Mouse (Mus musculus) kidney, postnatal 14 days (tissue): Measurements from ENCODE around the gene Kalrn.

Experiments used
- DNase-seq: peaks from one replicate; pipeline ENCODE4 v3.0.0; 2022; ENCODE audit warnings: mixed read lengths

Gene Kalrn

DNA sequence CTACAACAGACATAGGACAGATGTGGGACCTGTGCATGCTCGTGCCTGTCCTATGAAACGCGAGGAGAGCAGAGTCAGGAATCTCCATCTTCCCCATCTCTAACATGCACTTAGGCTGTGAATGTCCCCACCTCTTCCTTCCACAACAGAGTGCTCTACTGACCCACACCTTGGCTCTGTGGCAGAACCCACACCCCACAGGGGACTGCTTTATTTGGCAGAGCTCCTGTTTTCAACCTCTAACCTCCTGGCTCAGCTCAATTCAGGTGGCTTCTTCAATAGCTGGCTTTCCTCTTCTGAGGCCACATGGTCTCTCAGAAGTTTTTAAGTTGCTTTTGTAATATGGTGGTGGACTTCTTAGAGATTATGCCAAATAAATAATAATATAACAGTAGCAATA, 567.3 kb downstream of the Kalrn start:
- no peak for DNase-seq

DNA sequence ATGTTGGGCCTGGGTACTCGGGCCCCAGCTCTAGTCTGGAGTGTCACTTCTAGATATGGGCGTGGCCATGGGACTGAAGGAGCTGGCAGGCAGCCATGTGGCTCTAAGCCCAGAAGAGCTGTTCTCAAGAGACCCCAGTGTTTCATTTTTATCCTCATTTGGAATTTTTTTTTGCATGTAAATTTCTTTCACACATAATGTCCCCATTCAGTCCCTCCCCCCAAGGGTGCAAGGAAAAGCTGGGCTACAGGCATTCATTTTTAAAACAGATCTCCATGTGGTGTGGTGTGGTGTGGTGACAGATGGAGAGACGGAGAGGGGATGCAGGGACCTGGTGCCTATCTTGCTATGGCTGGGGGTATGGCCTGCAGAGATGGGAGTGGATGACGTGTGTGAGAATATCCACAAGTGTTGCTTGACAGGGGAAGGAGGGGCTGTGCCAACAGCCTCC, 569.2 kb downstream of the Kalrn start:
- peak; percentile 55 for DNase-seq

DNA sequence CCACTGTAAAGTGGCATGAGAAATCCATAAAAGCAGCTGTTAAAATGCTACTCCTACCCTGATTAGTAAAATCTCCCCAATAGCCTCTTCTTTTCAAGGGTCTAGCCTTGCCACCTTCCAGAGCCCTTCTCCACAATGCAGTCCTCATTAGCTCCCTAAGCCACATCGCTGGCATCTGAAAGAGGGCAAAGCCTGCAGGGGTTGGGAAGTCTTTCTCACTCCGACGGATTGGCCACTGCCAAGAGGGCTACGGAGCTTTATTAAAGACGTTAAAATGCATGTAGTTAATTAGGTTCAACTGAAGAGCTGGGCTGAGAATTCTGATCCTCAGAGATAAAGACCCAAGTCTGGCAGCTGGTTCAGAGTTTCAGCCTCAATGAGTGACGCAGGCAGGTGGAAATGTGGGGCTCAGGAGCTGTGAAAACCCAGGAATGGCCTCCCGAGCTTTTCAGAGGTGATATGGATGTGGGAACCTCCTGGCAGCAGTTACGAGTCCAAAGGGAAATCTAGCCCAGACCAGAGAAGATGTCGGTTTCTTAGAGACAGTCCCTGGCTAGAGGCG, 569.7 kb downstream of the Kalrn start:
- no peak for DNase-seq

DNA sequence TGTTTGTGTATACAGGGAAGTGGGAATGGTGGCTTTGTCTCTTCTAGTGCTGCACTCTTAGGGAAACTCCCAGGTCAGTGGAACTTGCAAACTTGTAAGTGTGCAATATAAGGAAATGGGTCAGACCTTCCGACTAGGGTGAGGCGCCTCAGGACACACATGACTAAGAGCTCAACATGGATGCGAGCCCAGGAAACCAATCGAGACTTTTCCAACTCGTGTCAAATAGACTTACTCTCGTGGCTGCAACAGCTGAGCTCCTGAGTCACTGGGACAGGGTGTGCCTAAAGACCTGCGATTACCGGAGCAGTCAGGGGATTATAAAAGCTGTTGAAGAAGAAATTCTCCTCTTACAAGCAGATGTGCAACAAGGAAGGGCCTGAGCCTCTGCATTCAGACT, 572.6 kb downstream of the Kalrn start:
- DNase-seq: no peak

DNA sequence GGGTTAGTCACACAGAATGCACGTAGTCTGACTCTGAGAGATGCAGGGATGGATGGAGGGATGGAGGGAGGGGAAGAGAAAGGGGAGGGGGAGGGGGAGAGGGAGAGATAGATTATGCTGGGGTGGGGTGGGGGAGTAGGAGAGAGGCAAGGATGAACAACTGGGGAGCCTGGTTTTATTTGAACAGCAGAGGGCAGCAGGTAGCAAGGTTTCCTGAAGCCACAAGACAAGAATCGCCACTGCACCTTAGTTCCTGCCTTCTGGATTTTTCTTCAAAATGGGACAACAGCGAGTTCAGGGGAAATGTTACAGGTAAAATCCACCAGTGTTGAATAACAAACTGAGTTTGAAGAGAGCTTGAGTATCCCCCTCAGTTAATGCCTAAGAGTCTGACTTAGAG, 573.9 kb downstream of the Kalrn start:
- DNase-seq: peak; percentile 65

DNA sequence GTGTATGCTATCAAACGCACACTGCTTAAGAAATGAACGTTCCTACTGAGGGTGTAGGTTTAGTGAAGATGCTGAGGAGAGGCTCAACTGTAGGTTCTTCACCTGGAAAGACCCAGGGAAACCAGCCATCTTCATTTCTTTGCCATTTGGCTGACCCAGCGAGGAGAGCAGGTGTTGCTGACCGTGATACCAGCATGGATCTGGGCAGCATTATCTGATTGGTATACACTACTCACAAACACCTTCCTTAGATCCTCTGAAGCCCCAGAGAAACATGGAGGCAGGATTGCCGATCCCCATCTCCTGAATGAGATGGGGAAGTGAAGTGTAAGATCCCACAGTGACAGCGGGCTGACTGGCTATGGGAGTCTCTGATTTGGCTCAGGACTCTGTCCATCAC, 575.3 kb downstream of the Kalrn start:
- no peak for DNase-seq

DNA sequence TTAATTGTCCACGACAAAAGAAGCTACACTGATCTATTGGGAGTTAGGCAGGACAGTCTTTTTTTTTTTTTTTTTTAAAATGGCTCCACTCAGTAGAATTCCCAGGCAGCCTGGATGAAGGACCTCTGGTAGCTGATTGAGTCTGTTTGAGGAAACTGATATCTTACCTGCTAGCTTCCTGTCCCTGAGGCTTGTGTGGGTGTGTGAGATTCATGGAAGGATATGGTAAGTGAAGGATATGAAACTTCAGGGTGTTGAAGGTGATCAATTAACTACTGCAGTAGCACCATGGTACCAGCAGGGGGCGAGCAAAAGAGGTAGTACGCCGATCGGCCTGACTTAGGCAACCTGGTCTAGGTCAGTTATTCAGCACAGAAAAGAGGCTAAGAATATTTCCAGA, 577.3 kb downstream of the Kalrn start:
- DNase-seq: peak; percentile 67

DNA sequence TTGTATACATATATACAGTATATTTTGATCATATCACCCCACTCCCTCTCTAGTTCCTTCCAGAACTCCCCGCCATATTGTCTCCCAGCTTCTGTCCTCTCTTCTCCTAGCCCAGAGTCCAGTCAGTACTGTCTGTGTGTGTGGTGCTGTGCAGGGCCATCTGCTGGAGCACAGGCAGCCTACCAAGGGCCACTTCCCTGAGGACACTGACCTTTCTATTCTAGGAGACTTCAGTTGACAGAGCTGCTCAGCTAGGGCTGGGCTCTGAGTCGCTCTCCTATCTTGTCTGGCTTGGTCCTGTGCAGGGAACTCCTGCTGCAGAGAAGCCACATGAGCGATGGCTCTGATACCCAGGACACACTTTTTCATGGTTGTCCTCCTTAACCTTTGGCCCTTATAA, 577.8 kb downstream of the Kalrn start:
- DNase-seq: no peak

DNA sequence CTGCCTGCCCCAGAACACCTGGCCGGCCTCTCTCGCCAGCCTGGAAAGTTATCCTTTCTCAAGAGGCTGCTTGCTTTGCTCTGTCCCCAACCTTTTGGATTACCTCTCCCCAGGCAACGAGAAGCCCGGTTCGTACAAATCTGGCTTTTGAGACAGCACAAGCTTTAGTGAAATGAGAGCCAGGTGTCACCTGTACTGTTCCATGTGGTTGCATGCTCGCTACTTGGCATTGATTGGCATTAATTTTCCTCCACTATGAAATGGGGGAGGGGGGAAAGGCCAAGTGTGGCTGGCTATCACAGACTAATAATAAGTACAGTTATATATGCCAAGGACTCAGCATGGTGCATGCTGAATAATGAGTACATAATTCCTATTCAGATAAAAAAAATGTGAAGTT, 579.0 kb downstream of the Kalrn start:
- DNase-seq: no peak

DNA sequence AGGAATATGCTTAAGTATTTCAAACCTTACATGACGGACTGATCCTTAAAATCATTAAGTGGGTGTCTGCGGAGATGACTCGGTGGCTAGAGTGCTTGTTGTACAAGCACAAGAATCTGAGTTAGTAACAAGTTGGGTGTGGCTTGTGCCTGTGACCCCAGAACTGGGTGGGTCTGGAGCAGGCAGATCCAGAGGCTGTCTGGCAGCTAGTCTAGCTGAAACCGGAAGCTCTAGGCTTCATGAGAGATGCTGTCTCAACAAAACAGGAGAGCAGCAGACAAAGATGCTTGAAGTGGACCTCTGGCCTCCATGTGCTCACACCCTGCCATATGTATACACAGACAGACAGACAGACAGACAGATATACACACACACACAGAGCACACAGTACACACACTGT, 582.6 kb downstream of the Kalrn start:
- no peak for DNase-seq

DNA sequence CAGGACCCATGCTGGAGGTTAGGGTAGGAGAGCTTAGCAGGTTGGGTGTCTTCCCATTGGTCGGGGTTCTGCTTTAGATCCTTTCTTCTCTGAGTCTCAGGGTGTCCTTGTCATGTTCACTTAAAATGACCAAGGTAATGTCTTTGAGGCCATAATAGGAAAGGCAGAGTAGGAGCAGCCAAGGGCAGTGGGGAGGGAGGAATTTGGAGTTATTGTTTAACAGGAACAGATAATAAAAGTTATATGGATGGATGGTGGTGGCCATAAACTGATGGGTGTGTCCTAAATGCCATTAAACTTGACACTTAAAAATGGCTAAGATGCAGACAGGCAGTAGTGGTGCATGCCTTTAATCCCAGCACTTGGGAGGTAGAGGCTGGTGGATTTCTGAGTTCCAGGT, 584.2 kb downstream of the Kalrn start:
- peak; percentile 22 for DNase-seq

DNA sequence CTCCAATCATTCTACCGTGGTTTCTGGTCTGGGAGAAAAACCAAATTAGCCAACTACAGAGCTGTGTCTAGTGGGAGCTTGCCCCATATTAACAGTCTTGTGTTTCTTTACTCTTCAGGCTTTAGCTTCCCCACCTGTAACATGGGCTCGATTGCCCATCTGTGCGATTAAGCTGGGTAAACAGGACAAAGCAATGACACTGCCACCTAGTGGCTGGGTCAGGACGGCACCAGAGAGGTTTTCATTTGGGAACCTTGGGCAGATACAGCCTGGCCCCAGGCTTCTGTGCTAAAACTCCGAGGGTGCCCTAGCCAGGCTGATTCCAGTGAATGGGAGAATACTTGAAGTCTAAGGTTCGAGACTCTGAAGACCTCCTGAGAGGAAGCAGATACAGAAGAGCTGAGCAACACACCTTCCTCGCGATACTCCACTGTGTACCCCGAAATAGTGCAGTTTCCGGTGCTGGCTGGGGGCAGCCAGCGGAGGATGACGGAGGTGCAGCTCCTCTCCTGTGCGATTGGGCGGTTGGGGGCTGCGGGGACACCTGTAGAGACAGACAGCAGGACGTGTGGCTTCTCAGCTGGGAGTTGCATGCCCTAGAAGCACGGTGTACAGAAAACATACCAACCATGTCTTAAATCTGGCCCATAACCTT, 584.8 kb downstream of the Kalrn start:
- peak; percentile 65 for DNase-seq

DNA sequence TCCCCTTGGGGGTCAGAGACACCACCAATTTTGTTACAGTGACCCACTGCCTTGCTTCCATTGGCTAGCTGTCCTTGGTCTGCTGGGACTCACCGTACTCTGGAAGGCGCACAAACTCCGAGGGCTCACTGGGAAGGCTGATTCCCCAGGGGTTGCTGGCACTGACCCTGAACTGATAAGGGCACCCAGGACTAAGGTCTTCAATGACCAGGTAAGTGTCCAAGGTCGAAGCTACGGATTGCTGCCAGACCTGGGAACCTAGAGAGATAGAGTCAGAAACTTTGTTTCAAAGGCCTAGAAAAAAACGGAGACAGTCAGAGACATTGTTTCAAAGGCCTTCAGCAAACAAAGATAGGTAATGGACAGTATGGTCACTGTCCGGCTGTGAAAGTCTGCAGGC, 586.3 kb downstream of the Kalrn start:
- DNase-seq: no peak

DNA sequence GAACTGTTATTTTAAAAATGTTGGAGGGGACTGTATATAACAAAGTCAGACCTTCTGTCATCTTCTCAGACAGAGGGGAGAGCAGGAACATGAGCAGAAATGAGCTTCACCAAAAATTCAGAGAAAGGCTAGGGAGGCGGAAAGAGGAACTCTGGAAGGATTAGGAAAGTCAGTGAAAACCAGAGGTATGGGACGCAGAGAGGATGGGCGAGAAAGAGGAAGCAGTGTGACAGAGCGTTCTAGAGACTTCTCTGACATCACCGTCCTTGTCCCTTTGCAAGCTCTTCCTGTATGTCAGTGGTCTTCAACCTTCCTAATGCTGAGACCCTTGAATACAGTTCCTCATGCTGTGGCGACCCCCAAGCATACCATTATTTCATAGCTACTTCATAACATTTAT, 588.0 kb downstream of the Kalrn start:
- DNase-seq: no peak

DNA sequence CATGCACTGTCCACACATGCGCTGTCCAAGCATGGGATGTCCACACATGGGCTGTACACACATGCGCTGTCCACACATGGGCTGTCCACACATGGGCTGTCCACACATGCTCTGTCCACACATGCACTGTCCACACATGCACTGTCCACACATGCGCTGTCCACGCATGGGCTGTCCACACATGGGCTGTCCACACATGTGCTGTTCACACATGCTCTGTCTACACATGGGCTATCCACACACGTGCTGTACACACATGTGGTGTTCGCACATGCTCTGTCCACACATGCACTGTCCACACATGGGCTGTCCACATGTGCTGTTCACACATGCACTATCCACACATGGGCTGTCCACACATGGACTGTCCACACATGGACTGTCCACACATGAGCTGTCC, 589.6 kb downstream of the Kalrn start:
- no peak for DNase-seq

DNA sequence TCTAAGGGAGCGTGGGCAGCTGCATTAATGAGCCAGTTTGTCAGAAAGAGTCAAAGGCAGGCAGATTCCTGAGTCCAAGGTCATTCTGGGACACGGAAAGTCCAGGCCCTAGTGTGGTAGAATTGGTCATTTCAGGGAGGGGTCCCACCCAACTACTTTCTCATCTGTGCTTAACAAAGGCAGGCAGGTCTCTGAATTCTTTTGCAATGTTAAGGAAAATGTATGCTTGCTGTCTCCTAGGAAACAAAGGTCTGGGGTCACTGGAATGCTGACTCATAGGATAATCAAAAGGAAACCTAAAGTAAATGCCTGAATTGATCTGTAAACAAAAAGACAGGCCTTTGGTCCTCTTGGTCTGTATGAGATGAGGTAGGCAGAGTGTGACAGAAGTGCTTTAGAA, 593.5 kb downstream of the Kalrn start:
- no peak for DNase-seq

DNA sequence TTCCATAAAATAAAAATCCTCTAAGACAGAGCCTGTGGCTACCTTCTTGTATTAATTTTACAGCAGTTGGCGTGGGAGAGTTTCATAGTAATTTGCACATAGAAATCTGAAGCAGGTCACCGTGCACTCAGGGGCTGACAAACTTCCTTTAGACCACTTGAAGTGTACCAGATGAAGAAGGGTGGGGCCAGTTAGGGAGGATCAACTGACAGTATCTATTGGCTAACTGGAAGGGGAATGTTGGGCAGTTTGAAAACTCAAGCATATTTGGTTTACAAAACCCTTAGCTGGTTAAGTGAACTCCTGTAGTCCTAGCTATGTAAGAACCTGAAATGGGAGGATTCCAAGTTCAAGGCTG, 606.1 kb downstream of the Kalrn start:
- DNase-seq: no peak

DNA sequence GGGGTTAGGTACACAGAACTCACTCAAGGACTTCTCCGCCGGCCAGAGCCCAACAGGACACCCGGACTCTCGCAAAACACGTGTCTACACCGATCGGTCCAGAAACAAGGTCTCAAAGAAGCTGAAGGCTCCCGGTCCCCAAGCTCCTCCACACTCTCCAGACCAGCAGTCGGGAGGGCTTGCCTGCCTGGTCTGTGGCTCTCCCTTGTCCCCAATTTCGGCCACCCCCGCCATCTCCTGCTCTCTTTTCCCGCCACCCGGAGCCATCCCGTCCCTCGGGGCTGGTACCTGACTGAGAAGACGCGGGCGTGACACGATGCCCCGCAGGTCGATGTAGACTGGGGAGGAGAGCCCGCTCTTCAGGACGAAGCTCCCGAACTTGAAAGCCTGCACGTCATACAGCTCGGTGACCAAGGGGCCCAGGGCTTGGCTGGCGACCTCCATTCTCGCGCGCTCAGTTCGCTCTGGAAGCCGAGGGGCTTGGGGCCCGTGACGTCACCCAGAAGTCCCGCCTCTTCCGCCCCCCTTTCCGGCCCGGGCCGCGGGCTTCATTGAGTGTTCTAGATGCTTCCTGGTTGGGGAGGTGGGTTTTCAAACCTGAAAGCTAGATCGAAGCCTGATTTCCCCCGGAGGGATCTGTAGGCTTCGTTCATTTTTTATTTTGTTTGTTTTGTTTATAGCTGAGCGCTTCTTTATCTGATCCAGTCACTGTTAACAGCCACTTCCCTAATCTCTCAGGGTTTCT, 606.6 kb downstream of the Kalrn start, which contains the start of gene Umps:
TSS of gene Umps (minus strand) at position 501 of the 745 bp plus-strand sequence.
- peak; percentile 88 for DNase-seq

DNA sequence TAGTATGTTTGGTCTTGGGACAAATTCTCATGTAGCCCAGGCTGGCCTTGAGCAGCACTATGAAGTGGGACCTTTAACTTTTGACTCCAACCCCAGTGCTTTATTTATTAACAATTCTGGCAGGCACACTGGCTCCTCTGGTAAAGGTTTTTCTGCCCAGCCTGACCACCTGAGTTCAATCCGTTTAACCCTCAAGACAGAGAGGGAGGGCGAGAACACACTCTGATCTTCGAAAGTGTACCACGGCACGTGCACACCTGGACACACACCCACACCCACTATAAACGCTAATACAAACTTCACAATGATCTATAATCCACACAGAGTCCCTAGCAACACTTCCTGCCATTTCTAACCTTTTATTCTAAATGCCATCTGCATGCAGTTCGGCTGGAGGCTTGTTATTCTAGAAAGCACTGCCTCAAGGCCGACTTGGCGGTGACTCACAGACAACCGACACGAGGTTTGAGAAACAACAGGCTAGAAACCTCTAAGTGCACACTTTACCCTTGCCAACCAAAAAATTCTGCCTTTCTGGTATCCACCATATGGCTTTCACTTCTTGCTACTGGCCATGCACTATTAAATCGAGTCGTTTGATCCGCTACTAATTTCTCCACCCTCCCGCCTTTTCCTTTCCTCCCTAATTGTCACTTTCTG, 607.3 kb downstream of the Kalrn start:
- DNase-seq: no peak

DNA sequence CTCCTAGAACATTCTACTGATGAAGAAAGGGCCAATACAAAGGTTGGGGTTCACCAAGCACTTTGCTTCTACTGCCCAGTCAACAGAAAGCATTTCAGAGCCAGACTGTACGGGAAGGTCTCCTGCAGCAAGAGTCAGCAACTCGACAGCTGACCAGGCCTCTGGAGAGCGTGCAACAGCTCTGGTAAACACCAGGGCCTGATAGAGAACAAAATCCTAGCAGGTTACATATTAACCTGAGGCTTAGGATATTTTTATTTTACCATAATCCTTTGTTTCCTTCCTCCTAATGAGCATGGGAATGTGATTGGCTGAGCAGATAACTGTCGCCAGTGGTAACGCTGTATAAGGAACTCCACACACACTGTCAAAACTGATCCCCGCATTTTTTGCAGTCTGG, 609.8 kb downstream of the Kalrn start:
- peak; percentile 48 for DNase-seq

DNA sequence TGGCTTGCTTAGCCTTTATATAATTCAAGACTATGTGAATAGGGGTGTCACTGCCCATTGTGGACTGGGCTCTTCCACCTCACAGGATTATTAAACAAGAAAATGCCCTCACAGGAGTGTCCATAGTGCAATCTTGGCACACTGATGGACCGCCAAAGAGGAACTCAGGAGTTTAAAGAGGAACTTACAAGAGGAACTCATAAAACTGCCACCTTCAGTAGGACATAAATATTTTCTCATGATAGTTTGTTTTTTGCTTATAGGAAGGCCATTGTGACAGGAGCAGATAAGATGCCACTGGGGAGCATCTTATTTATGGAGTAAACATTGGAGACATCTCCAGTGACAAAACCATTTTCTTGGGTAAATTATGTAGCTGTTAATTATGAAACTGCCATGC, 618.5 kb downstream of the Kalrn start:
- DNase-seq: no peak

DNA sequence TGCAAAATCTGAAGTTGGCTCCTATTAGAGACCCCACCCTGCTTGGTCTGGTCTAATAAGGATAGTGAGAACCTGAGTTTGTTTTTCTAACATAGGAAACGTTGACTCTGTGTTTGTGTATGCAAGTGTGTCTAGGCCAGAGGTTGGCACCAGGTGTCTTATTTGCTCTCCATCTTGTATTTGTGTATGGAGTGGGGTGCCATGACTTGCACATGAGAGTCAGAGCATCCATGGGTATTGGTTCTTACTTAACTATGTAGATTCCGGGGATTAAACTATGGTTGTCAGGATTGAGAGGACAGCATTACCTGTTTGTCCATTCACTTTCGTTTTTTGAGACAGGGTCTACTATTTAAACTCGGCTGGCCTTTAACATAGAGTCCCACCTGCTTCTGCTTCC, 620.3 kb downstream of the Kalrn start:
- DNase-seq: no peak

DNA sequence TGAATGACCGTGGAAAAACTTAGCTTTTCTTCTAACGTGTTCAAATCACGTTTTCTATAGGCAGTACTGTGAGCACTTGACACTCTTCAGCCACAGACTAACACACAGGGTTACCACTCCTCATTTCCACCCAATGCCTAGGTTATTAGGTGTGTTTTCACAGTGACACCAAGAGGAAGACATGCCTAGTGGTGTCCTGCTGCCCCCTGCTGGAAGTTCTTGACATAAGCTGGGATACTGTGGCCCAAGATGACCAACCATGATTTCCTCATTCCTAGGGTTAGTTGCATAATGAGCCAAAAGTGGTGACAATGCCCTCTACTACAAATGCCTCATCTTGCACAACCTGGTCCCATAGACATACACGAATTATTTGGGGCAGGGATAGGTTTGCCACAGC, 622.5 kb downstream of the Kalrn start:
- DNase-seq: peak; percentile 90

DNA sequence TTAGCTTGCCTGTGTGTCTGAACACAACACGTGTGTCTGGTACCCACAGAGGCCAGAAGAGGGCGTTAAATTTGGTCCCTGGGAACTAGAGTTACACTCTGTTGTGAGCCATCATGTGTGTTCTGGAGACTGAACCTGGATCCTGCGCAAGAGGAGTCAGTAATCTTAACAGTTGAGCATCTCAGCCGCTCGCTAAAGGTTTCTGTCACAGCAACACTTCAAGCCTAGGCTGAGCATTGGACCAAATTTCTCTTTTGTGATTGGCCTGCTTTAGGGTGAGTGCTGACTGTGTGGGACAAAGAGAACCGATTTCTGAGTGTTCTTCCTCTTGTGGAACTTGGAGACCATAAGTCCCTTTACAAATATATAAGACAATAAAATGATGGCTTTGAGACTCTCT, 622.9 kb downstream of the Kalrn start:
- no peak for DNase-seq
